Mouse (Mus musculus) ZHBTc4 (cell line): Measurements from ENCODE around the gene Vav3.

Experiments used
- DNase-seq: peaks from one replicate; pipeline ENCODE4 v3.0.0-alpha.2; 2011; ENCODE audit warnings: low read depth, low spot score

Gene Vav3

DNA sequence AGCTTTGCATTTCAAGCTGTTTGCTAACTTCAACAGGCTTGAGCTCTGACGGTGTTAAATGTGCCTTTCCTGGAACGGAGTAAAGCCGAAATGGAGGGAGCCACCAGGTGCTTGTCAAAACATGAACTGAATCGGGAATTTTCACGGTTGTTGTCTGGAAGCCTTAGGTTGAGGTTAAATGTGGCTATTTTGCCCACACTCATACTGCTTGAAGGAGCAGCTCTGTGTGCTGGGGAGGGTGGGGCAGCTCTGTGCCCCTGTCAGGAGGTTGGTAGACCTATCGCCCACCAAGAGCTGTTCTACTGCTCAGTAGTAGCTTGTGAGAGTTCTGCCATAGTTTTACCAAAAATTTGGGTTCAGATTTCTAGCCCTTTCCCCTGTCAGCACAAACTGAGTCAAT is 233.7 kb downstream of the Vav3 start:
- DNase-seq, result no peak

DNA sequence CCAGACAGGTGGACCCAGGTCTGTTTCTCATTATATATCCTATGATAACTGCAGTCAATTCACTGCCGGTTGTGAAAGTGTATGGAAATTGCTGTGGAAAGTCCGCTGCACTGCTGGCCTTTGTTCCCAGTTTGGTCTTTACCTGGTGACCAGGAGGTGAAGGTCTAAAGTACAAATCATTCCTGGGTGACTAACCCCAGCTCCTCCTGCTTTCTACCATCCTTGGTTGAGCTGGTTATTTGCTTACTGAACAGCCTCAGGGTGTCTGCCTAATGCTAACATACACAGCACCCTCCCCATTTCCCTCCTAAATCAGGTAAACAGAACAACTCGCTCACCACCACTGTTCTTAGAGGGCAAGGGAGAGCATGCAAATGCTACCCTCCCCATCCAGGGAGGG is 237.9 kb downstream of the Vav3 start:
- no peak for DNase-seq

GRCm38 (mm10) chr3:109578983-109579382 is 238.5 kb downstream of the Vav3 start:
- DNase-seq, result no peak

DNA sequence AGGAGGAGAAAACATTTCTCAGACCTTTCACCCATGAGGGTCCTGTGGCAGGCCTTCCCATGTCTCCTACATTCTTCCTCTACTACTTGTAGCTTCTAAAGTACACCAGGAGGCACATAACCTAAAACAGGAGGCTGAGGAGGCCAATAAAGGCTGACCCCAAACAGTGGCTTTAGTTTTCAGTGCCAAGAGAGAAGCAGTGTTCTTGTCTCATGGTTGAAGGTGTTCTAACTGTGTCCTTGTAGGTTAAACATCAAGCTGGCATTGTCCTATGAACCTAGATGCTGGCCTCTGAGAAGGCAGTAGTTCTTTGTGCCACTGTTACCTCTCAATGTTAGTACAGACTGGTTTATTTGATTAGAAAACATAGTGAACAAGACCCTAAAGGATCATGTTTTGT is 245.5 kb downstream of the Vav3 start:
- no peak for DNase-seq

DNA sequence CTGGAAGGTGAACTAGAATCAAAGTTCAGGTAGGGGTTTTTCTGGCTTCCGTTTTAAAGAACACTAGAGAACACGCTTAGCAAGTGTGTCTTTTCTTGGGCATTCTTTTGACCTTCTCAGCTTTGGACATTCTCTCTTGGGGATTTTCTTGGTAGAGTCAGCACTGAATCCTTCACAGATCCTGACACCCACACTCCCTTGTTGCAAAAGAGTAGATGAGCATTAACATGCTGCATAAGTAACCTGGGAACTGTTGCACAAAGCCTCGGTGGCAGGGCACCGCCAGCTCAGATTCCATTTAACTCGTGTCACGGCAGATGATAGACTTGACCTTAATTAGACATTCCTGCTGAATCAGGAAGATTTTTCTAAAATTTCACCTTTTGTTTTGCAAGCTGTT is 252.5 kb downstream of the Vav3 start:
- no peak for DNase-seq

DNA sequence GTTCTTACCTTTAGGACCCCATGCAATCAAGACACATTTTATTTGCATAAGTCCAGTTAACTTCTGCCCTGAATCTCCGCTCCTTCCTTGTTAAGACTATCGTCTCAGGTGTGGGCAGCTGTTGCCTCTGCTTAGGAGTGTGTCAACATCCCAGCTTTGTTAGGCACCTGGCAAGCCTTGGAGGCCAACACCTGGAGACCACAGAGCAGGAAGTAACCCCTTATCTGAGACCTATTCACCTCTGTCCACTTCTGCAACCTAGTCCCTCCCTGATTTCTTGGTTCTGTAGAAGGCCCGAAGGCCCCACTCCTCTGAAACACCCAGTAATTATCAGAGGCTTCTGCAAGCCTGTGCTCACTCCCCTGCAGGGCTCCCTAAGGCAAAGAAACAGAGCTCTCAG is 255.6 kb downstream of the Vav3 start:
- no peak for DNase-seq

- DNase-seq, result no peak
Observed at GRCm38 (mm10) chr3:109600699-109601451, 260.4 kb downstream of the Vav3 start.

GRCm38 (mm10) chr3:109602753-109603152 is 262.3 kb downstream of the Vav3 start:
- DNase-seq, result no peak

- no peak for DNase-seq
Observed at GRCm38 (mm10) chr3:109606121-109606520, 265.7 kb downstream of the Vav3 start.

- no peak for DNase-seq
Observed at GRCm38 (mm10) chr3:109621721-109622120, 281.3 kb downstream of the Vav3 start.

GRCm38 (mm10) chr3:109622361-109622760 is 281.9 kb downstream of the Vav3 start:
- DNase-seq, result no peak

GRCm38 (mm10) chr3:109622816-109623215 is 282.4 kb downstream of the Vav3 start:
- DNase-seq, result no peak

- DNase-seq, result no peak
Observed at GRCm38 (mm10) chr3:109623770-109624169, 283.3 kb downstream of the Vav3 start.

- no peak for DNase-seq
Observed at GRCm38 (mm10) chr3:109636045-109636444, 295.6 kb downstream of the Vav3 start.

GRCm38 (mm10) chr3:109639386-109639785 is 298.9 kb downstream of the Vav3 start:
- no peak for DNase-seq

GRCm38 (mm10) chr3:109640796-109641195 is 300.3 kb downstream of the Vav3 start:
- no peak for DNase-seq

- DNase-seq, result no peak
Observed at GRCm38 (mm10) chr3:109648242-109648641, 307.8 kb downstream of the Vav3 start.

DNA sequence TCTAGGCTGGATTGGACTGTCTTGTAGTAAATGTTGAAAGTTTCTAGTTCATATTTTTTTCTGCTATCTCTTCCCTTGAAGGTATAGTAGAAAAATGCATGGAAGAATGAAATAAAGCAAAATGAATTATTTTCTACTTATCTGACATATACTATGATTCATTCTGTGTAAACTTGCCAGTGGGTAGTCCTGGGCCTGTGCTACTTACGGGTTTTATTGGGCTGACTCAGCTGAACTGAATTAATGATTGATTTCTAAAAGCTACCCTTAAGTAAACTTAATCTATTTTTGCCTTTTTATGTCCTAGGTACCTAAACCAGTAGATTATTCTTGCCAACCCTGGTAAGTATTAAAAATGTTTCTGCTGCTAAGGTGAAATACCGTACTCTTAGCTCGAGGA is 311.0 kb downstream of the Vav3 start:
- DNase-seq, result no peak

DNA sequence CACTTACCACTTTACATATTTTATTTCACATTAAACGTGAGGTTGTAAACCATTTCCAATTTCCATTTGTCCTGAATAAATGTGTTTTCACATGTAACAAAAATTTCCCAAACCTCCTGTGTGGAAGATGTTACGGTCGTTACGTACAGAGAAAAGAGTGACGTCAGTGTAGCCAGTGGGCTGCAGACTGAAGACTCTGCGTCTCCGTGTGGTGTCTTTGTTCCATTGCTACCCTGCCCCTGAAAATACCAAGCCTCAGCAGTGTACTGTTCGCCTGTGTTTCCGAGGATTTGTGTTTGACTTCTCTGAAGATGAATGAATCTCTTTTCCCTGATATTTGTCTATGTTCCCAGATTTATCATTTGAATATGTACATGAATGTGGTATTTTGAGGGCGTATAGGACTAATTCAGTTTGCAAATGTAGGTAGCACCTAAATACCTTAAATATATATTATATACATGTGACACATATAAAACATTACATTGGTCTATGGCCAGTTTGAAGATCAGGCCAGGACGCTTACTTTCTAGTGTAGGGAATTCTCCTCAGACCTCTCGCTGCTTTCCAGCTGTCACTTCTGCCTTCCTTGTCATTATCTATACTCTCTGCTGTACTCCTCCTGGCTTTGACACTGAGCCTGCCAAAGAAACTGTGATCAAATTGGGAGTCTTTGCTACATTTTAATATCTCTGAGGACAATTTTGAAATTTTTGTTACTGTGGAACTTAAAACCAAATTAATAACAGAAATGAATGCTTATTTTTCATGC is 312.6 kb downstream of the Vav3 start:
- DNase-seq, result no peak

DNA sequence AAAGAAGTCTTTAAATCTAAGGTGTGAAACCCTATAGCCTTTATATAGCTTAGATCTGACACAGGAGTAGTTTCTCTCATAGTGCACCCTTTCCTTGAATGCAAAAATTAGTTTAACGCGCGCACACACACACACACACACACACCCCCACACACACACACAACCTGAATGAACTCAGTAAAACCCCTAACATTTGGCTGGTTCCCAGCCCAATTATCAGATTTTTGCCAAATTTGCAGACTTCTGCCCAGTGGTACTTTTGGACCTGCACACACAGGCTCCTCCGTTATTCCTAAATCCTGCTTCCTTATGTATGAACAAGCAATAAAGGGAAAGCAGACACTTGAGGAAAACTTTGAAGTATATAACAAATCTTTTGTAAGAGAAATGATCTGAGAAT is 313.9 kb downstream of the Vav3 start:
- DNase-seq, result no peak

DNA sequence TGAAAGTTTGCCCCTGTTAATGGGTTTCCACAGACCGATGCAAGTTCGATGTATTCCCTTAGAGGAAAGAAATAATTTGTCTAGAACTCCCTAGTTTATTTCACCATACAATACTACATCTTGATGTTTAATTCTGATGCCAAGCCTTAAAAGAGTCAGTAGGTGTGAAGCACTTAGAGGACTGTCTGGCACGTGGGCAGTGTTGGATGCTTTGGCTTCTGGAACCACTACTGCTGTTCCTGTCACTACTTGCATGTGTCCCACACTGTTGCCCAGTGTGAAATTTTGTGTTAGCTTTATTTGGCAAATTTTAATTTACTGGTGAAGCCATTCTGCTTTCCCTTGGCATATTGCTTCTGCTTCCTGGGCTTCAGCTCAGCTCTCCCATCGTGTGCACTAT is 331.3 kb downstream of the Vav3 start:
- no peak for DNase-seq

- DNase-seq, result no peak
Observed at GRCm38 (mm10) chr3:109672925-109673324, 332.5 kb downstream of the Vav3 start.

DNA sequence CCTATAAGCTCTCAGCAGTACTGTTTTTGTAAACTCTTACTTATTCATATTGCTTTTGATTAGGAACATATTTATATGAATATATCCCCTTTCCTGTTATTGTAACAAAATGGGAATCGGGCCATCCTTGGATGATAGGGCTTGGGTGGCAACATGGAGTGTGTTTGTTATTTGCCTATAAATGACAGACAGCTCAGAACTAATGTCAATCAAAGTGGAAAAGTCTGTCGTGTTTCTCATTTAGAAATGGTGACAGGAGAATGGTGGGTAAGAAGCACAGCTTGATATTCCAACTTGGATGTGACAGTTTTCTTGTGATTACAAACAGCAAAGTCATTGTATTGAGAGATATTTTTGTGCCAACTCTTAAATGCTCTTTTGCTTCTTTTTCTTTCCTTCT is 339.8 kb downstream of the Vav3 start:
- DNase-seq, result no peak
